Mouse (Mus musculus) MEL (cell line): ENCODE data around the gene Dnah3.

ENCODE experiments used
- SMC3 ChIP-seq: IDR thresholded peaks from 2 replicates; pipeline ENCODE4 v1.6.1; 2011; ENCODE audit warnings: low read depth, low read length, improper control_type of control experiment
- TBP ChIP-seq: IDR thresholded peaks from 2 replicates; pipeline ENCODE4 v1.8.0; 2011; ENCODE audit warnings: low read depth, low read length, improper control_type of control experiment

DNA sequence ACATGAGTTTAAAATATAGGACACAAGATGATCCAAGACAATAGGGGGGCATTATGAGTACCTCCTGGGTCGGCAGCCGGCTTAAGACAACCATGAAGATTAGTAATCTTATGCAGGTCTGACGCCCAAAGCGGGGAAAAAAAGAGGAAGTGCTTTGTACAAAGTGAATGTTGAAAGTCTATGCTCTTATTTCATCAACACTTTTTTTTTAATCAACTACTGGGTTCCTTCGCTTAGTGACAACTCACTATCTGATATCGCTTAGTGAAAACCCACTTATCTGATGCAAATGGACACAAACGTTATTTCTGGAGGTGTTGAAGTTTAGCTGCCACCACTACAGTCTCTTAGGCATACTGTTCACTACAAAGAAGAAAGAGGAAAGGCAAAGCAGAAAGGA is 117.5 kb downstream of the Dnah3 start:
- TF ChIP-seq TBP (no peak), SMC3 (no peak)
